In the genomic region with DNA sequence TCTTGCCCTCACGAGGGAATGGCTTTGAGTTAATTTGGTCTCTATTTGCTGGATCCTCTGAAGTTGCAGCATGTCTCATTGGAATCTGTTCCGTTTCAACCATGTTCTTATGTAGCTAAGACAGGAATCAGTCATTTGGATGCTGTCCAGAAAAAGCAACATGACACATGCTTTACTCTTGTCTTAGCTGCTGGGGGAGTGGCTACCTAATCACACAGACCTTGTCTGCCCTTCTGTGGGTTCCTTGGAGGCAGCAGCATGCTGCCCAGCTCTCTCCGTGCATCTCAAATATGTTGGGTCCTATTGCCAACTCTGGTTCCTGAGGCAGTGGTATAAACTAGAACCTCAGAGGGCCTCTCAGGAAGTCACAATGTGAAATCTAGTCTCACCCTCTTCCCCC, we compare ENCODE assay signal across 20 mouse cellular contexts. TPM values are rescaled to one million over a fixed set of nuclear protein-coding genes. Genes with fewer than 3 reads are reported as not detected.
DNase-seq lines count a peak whose midpoint lies in the region; ATAC-seq lines count a peak whose summit lies in the region.
"Had no signal": no experiment of that assay in that cellular context is flagged by ENCODE, and none has a peak within 500 bp of the region (broad histone marks: within the 10 kb centered on the region; RNA-seq: fewer than 3 reads in every experiment).

No protein-coding gene starts in this region.

- no peaks in the 10 kb centered on the region for H3K36me3 ChIP-seq in heart, embryonic 13.5 days
- H3K36me3 ChIP-seq in liver, embryonic 16.5 days (ENCODE audit: control insufficient read depth, insufficient read depth) = no peaks in the 10 kb centered on the region
- H3K36me3 ChIP-seq: embryonic facial prominence, embryonic 15.5 days; stomach, embryonic 15.5 days had no signal

- peak; percentile 42; the same call in 1 of the 2 replicates for ATAC-seq in heart, embryonic 13.5 days (ENCODE audit: extremely low read depth, insufficient number of reproducible peaks, low FRiP score, low TSS enrichment)
- peak; percentile 35; the same call in 1 of the 2 replicates for ATAC-seq in liver, embryonic 16.5 days (ENCODE audit: low read depth)
- ATAC-seq in megakaryocyte progenitor cell, adult 5-6 weeks (replicated peaks; ENCODE audit: poor library complexity) = peak; percentile 68
- ATAC-seq: CD4-positive, CD25-positive, alpha-beta regulatory T cell, adult 4 months; forebrain, postnatal 0 days; hindbrain, embryonic 16.5 days had no signal

- no peaks in the 10 kb centered on the region for H3K9me3 ChIP-seq in heart, embryonic 13.5 days
- no peaks in the 10 kb centered on the region for H3K9me3 ChIP-seq in liver, embryonic 16.5 days (replicated peaks; ENCODE audit: control insufficient read depth, low read length)
- H3K9me3 ChIP-seq: embryonic facial prominence, embryonic 15.5 days; stomach, embryonic 15.5 days had no signal

- no peak overlapping the region for H3K9ac ChIP-seq in heart, embryonic 13.5 days
- no peak overlapping the region for H3K9ac ChIP-seq in liver, embryonic 16.5 days (ENCODE audit: low read depth, low read length)
- H3K9ac ChIP-seq: embryonic facial prominence, embryonic 15.5 days; forebrain, postnatal 0 days; stomach, embryonic 15.5 days had no signal

- DNase-seq in heart, adult 9 months (ENCODE audit: low spot score in 2 of 2) = no peak
- DNase-seq in liver (no peak), NIH3T3 (ENCODE audit: low read depth) (peak; percentile 75), MN1 (ENCODE audit: low spot score) (no peak)
- no peak for DNase-seq in thymus, postnatal 36 days
- DNase-seq: adrenal gland, adult 2 months; cerebellum, postnatal 25 days; forebrain, postnatal 0 days; gastrocnemius, postnatal 14 days; kidney, postnatal 10 days; thymus, postnatal 4 days had no signal

- H3K27me3 ChIP-seq in heart, embryonic 13.5 days (replicated peaks) = no peaks in the 10 kb centered on the region
- H3K27me3 ChIP-seq in liver, embryonic 16.5 days (ENCODE audit: control insufficient read depth, insufficient read depth, low read depth, low read length) = no peaks in the 10 kb centered on the region
- H3K27me3 ChIP-seq: embryonic facial prominence, embryonic 15.5 days; stomach, embryonic 15.5 days had no signal

- peak overlapping the region; percentile 18; the same call in 1 of the 2 replicates for H3K4me2 ChIP-seq in heart, embryonic 13.5 days
- no peak overlapping the region for H3K4me2 ChIP-seq in liver, embryonic 16.5 days (ENCODE audit: low read depth, low read length)
- H3K4me2 ChIP-seq: embryonic facial prominence, embryonic 15.5 days; stomach, embryonic 15.5 days had no signal

- 18% methylated on average over 3 of the region's 3 CpGs for WGBS in heart, embryonic 13.5 days
- 37% methylated on average over 3 of the region's 3 CpGs for WGBS in liver, embryonic 16.5 days (ENCODE audit: insufficient replicate concordance)

- peaks cover 15% of the 10 kb centered on the region for H3K4me1 ChIP-seq in heart, embryonic 13.5 days
- peaks cover 8% of the 10 kb centered on the region for H3K4me1 ChIP-seq in liver, embryonic 16.5 days (ENCODE audit: control insufficient read depth, low read depth, low read length)
- H3K4me1 ChIP-seq: stomach, embryonic 15.5 days had no signal

- H3K27ac ChIP-seq in heart, embryonic 13.5 days (replicated peaks) = peak overlapping the region; percentile 45; the same call in 1 of the 2 replicates
- H3K27ac ChIP-seq in liver, embryonic 16.5 days (ENCODE audit: low read length) = no peak overlapping the region
- H3K27ac ChIP-seq: embryonic facial prominence, embryonic 15.5 days; stomach, embryonic 15.5 days had no signal

- H3K4me3 ChIP-seq in heart, embryonic 13.5 days = no peak overlapping the region
- H3K4me3 ChIP-seq in liver, embryonic 16.5 days (ENCODE audit: low read depth, low read length) = no peak overlapping the region
- H3K4me3 ChIP-seq: embryonic facial prominence, embryonic 15.5 days; stomach, embryonic 15.5 days had no signal

RNA-seq across cellular contexts. Expression of gene Gm13691, which starts 28.0 kb away (rescaled TPM):
- polyA plus RNA-seq in heart, embryonic 13.5 days (2015; fragmentation: Nextera tagmentation; extraction: Ambion mirVana) = not detected in 2 replicates
- not detected in 2 replicates for polyA plus RNA-seq in liver, embryonic 16.5 days (2015; fragmentation: Nextera tagmentation; extraction: Ambion mirVana)
- not detected in 2 replicates for total RNA-seq in megakaryocyte progenitor cell, adult 5-6 weeks (2015)
- total RNA-seq in megakaryocyte progenitor cell, adult 5-6 weeks (2017) = 0.04 TPM in 1 of 2 replicates, not detected in the other
- total RNA-seq: forebrain, postnatal 0 days; neutrophil, adult 5-6 weeks had no signal
- polyA plus RNA-seq: adrenal gland, adult 2 months; CD4-positive, CD25-positive, alpha-beta regulatory T cell, adult 4 months; embryonic facial prominence, embryonic 15.5 days; forebrain, postnatal 0 days; hindbrain, embryonic 16.5 days; limb, embryonic 11.5 days had no signal

RNA-seq across cellular contexts. Expression of gene Gm13697, which starts 33.8 kb away (rescaled TPM):
- not detected in 2 replicates for polyA plus RNA-seq in heart, embryonic 13.5 days (2015; fragmentation: Nextera tagmentation; extraction: Ambion mirVana)
- not detected in 2 replicates for polyA plus RNA-seq in liver, embryonic 16.5 days (2015; fragmentation: Nextera tagmentation; extraction: Ambion mirVana)
- not detected in 2 replicates for total RNA-seq in megakaryocyte progenitor cell, adult 5-6 weeks (2015)
- 0.07 and 0.08 TPM in 2 replicates for total RNA-seq in megakaryocyte progenitor cell, adult 5-6 weeks (2017)
- total RNA-seq: forebrain, postnatal 0 days; neutrophil, adult 5-6 weeks had no signal
- polyA plus RNA-seq: adrenal gland, adult 2 months; CD4-positive, CD25-positive, alpha-beta regulatory T cell, adult 4 months; embryonic facial prominence, embryonic 15.5 days; forebrain, postnatal 0 days; hindbrain, embryonic 16.5 days; limb, embryonic 11.5 days had no signal

RNA-seq across cellular contexts. Expression of gene Gm13694, which starts 39.6 kb away (rescaled TPM):
- not detected in 2 replicates for polyA plus RNA-seq in heart, embryonic 13.5 days (2015; fragmentation: Nextera tagmentation; extraction: Ambion mirVana)
- polyA plus RNA-seq in liver, embryonic 16.5 days (2015; fragmentation: Nextera tagmentation; extraction: Ambion mirVana) = not detected in 2 replicates
- not detected in 2 replicates for total RNA-seq in megakaryocyte progenitor cell, adult 5-6 weeks (2015)
- total RNA-seq in megakaryocyte progenitor cell, adult 5-6 weeks (2017) = 0.07 and 0.08 TPM in 2 replicates
- total RNA-seq: forebrain, postnatal 0 days; neutrophil, adult 5-6 weeks had no signal
- polyA plus RNA-seq: adrenal gland, adult 2 months; CD4-positive, CD25-positive, alpha-beta regulatory T cell, adult 4 months; embryonic facial prominence, embryonic 15.5 days; forebrain, postnatal 0 days; hindbrain, embryonic 16.5 days; limb, embryonic 11.5 days had no signal

RNA-seq across cellular contexts. Expression of gene Gm13696, which starts 45.4 kb away (rescaled TPM):
- polyA plus RNA-seq in heart, embryonic 13.5 days (2015; fragmentation: Nextera tagmentation; extraction: Ambion mirVana) = not detected in 2 replicates
- not detected in 2 replicates for polyA plus RNA-seq in liver, embryonic 16.5 days (2015; fragmentation: Nextera tagmentation; extraction: Ambion mirVana)
- not detected in 2 replicates for total RNA-seq in megakaryocyte progenitor cell, adult 5-6 weeks (2015)
- 0.07 and 0.08 TPM in 2 replicates for total RNA-seq in megakaryocyte progenitor cell, adult 5-6 weeks (2017)
- total RNA-seq: forebrain, postnatal 0 days; neutrophil, adult 5-6 weeks had no signal
- polyA plus RNA-seq: adrenal gland, adult 2 months; CD4-positive, CD25-positive, alpha-beta regulatory T cell, adult 4 months; embryonic facial prominence, embryonic 15.5 days; forebrain, postnatal 0 days; hindbrain, embryonic 16.5 days; limb, embryonic 11.5 days had no signal

RNA-seq across cellular contexts. Expression of gene Gm13695, which starts 51.2 kb away (rescaled TPM):
- not detected in 2 replicates for polyA plus RNA-seq in heart, embryonic 13.5 days (2015; fragmentation: Nextera tagmentation; extraction: Ambion mirVana)
- not detected in 2 replicates for polyA plus RNA-seq in liver, embryonic 16.5 days (2015; fragmentation: Nextera tagmentation; extraction: Ambion mirVana)
- not detected in 2 replicates for total RNA-seq in megakaryocyte progenitor cell, adult 5-6 weeks (2015)
- not detected in 2 replicates for total RNA-seq in megakaryocyte progenitor cell, adult 5-6 weeks (2017)
- total RNA-seq: forebrain, postnatal 0 days; neutrophil, adult 5-6 weeks had no signal
- polyA plus RNA-seq: adrenal gland, adult 2 months; CD4-positive, CD25-positive, alpha-beta regulatory T cell, adult 4 months; embryonic facial prominence, embryonic 15.5 days; forebrain, postnatal 0 days; hindbrain, embryonic 16.5 days; limb, embryonic 11.5 days had no signal
